Mouse (Mus musculus): ENCODE results near the gene Cabp4. TPM values are rescaled to one million over a fixed set of nuclear protein-coding genes. Genes with fewer than 3 reads are reported as not detected.

Gene Cabp4
- polyA plus RNA-seq, 1 experiment from 2014 or later, result 0.33 TPM

DNA sequence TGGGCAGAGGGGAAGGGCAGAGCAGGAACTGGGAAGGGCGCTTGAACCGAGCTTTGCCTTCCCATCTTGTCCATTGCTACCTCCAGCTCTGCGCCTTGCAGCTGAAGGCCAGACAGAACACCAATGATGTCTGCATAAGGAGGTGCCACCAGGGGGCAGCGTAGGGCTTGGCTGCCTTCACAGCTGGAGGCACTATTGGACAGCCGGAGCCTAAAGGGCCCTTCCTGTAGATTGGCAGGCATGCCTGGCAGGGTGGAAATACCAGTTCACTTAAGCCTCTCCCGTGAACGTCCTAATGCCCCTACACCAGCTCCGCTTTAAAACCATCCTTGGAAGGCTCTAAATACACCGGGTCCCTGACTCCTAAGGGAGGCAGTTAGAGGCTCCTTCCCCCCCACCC lies 44.8 kb downstream of the Cabp4 start:
- Histone ChIP-seq H3K27me3 (replicated peaks; ENCODE audit: control insufficient read depth, insufficient read depth, low read length) (no peaks in the 10 kb centered on the region), H3K4me1 (replicated peaks; ENCODE audit: control insufficient read depth, insufficient read depth, low read length) (peaks cover 3% of the 10 kb centered on the region; the same call in 1 of the 2 replicates), H3K9ac (ENCODE audit: low read depth, low read length) (no peak overlapping the region), H3K36me3 (ENCODE audit: control insufficient read depth, insufficient read depth) (peaks cover 7% of the 10 kb centered on the region; the same call in 1 of the 2 replicates), H3K4me2 (replicated peaks; ENCODE audit: low read depth) (peak overlapping the region; percentile 93), H3K9me3 (ENCODE audit: control insufficient read depth) (no peaks in the 10 kb centered on the region), H3K27ac (ENCODE audit: low read depth, low read length) (peak overlapping the region; percentile 79), H3K4me3 (ENCODE audit: low read depth, low read length) (no peak overlapping the region)
- WGBS, result 12% methylated on average over 9 of the region's 9 CpGs
- TF ChIP-seq CTCF (IDR thresholded peaks at IDR 0.05; ENCODE audit: low read depth), result peak; percentile 98
- peak; percentile 25; the same call in 1 of the 2 replicates for ATAC-seq

DNA sequence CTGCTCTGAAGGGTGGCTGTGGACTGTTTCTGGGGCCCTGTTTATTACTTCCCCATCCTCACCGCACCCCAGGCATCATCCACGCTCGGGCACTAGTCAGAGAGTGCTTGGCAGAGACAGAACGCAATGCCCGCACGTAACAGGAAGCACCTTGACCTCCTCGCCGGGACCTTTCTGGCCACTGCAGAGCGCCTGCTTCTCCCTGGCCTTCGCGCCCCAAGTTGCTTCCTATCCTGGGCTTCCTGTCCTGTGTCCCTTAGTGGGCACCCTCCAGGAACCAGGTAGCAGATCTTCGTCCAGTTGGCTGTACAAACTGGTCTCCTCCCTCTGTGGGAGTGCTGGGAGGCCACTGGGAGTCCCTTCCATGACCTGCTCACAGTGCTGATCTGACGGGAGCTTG lies 45.4 kb downstream of the Cabp4 start:
- H3K9ac ChIP-seq (ENCODE audit: low read depth, low read length), result no peak overlapping the region
- H3K9me3 ChIP-seq (ENCODE audit: control insufficient read depth), result no peaks in the 10 kb centered on the region
- H3K27ac ChIP-seq (ENCODE audit: low read depth, low read length), result peak overlapping the region; percentile 43
- WGBS, result 88% methylated on average over 13 of the region's 13 CpGs
- H3K4me3 ChIP-seq (ENCODE audit: low read depth, low read length), result no peak overlapping the region
- H3K4me2 ChIP-seq (replicated peaks; ENCODE audit: low read depth), result peak overlapping the region; percentile 93
- H3K27me3 ChIP-seq (replicated peaks; ENCODE audit: control insufficient read depth, insufficient read depth, low read length), result no peaks in the 10 kb centered on the region
- TF ChIP-seq CTCF (IDR thresholded peaks at IDR 0.05; ENCODE audit: low read depth), result no peak
- H3K36me3 ChIP-seq (ENCODE audit: control insufficient read depth, insufficient read depth), result peaks cover 7% of the 10 kb centered on the region; the same call in 1 of the 2 replicates
- peaks cover 3% of the 10 kb centered on the region; the same call in 1 of the 2 replicates for H3K4me1 ChIP-seq (replicated peaks; ENCODE audit: control insufficient read depth, insufficient read depth, low read length)
- no peak for ATAC-seq

DNA sequence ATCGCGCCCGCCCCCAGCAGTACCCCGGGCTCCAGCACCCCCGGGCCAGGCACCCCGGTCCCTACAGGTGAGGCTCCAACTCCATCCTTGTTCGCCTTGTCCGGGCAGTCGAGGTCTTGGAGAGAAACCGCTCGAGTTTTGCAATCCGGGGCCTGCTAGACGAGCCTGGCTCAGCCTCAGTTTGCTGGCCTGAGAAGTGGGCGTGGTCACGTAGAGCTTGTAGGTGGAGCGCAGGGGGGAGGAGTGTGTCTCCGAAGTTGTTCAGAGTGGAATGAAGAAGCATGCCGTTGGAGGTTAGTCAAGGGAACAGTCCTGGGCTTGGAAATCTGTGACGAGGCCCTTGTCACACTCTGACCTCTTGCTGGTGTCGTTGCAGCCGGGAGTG lies 46.4 kb downstream of the Cabp4 start:
- Histone ChIP-seq H3K9me3 (ENCODE audit: control insufficient read depth) (no peaks in the 10 kb centered on the region), H3K4me3 (ENCODE audit: low read depth, low read length) (peak overlapping the region; percentile 51)
- WGBS, result 0% methylated on average over 21 of the region's 21 CpGs

DNA sequence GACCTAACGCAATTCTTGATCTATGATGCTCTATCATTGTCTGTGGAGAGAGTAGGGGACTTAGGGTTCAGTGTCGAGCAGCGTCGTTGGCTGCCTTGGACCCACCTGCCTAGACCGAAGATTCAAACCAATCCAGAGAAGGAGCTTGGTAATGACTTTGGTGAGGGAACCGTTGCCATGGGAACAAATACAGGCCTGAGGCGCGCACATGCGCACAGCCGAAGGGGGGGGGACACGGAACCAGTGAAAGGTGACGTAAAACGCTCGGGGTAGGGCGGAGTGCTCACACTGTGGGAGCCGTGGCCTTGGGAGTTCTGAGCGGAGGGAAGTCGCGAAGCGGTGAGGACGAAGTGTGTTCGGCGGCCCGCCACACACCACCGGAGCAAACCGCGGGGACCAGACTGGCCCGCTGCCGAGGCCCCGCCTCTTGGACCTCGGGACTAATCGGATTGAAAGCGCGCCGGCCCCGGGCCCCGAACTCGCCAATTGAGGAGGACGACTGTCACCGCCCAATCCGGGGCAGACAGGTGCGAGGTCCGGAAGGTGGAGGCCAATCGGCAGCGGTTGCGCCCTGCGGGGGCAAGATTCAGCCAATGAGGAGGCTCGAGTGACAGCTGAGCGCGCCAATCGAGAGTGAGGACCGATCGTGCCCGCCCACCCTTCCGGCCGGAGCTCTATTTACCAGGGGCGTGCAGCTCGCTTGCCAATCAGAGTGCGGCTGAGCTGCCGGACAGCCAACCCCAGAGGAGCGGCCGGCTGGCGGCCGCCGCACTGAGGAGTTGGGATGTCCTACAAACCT lies 47.0 kb downstream of the Cabp4 start, which contains the start of gene Cdk2ap2:
Cdk2ap2 (plus strand) TSS at position 541 of the 799 bp plus-strand sequence.
- Histone ChIP-seq H3K9ac (ENCODE audit: low read depth, low read length) (peak within 1 kb of the TSS; percentile 55), H3K27ac (ENCODE audit: low read depth, low read length) (peak within 1 kb of the TSS; percentile 86), H3K4me3 (ENCODE audit: low read depth, low read length) (peak within 1 kb of the TSS; percentile 51), H3K36me3 (ENCODE audit: control insufficient read depth, insufficient read depth) (no peaks in the 10 kb centered on the region; the same call in 1 of the 2 replicates), H3K4me1 (replicated peaks; ENCODE audit: control insufficient read depth, insufficient read depth, low read length) (peaks cover 3% of the 10 kb centered on the region; the same call in 1 of the 2 replicates), H3K27me3 (replicated peaks; ENCODE audit: control insufficient read depth, insufficient read depth, low read length) (no peaks in the 10 kb centered on the region), H3K4me2 (replicated peaks; ENCODE audit: low read depth) (peak within 1 kb of the TSS; percentile 76), H3K9me3 (ENCODE audit: control insufficient read depth) (no peaks in the 10 kb centered on the region)
- WGBS, result under 1% methylated on average over 65 of the region's 65 CpGs
- no peak for TF ChIP-seq CTCF (IDR thresholded peaks at IDR 0.05; ENCODE audit: low read depth)
- peak; percentile 91 for ATAC-seq

More for the DNA sequence above, 46.4 kb downstream of the Cabp4 start:
- H3K9ac ChIP-seq (ENCODE audit: low read depth, low read length), result peak overlapping the region; percentile 38
- TF ChIP-seq CTCF (IDR thresholded peaks at IDR 0.05; ENCODE audit: low read depth), result no peak
- H3K27me3 ChIP-seq (replicated peaks; ENCODE audit: control insufficient read depth, insufficient read depth, low read length), result no peaks in the 10 kb centered on the region
- H3K27ac ChIP-seq (ENCODE audit: low read depth, low read length), result peak overlapping the region; percentile 85
- peaks cover 3% of the 10 kb centered on the region; the same call in 1 of the 2 replicates for H3K4me1 ChIP-seq (replicated peaks; ENCODE audit: control insufficient read depth, insufficient read depth, low read length)
- H3K36me3 ChIP-seq (ENCODE audit: control insufficient read depth, insufficient read depth), result no peaks in the 10 kb centered on the region; the same call in 1 of the 2 replicates
- H3K4me2 ChIP-seq (replicated peaks; ENCODE audit: low read depth), result peak overlapping the region; percentile 76
- ATAC-seq, result peak; percentile 59

DNA sequence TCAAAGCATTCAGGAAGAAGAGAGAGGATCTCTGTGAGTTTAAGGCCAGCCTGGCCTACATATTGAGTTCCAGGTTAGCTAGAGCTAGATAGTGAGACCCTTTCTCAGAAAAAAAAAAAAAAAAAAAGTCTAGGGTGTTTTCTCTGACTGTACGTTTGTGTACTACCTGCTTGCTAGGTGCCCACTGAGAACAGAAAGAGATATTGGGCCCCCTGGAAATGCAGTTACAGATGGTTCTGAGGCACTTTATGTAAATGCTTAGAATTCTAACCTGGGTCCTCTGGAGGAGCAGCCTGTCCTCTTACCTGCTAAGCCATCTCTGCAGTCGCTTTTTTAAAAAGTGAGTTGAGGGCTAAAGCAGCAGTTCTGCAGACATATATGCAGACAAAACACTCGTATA lies 48.0 kb downstream of the Cabp4 start:
- Histone ChIP-seq H3K27ac (ENCODE audit: low read depth, low read length) (no peak overlapping the region), H3K36me3 (ENCODE audit: control insufficient read depth, insufficient read depth) (no peaks in the 10 kb centered on the region; the same call in 1 of the 2 replicates), H3K4me1 (replicated peaks; ENCODE audit: control insufficient read depth, insufficient read depth, low read length) (peaks cover 3% of the 10 kb centered on the region; the same call in 1 of the 2 replicates), H3K27me3 (replicated peaks; ENCODE audit: control insufficient read depth, insufficient read depth, low read length) (no peaks in the 10 kb centered on the region), H3K4me2 (replicated peaks; ENCODE audit: low read depth) (no peak overlapping the region), H3K9me3 (ENCODE audit: control insufficient read depth) (no peaks in the 10 kb centered on the region), H3K4me3 (ENCODE audit: low read depth, low read length) (no peak overlapping the region), H3K9ac (ENCODE audit: low read depth, low read length) (no peak overlapping the region)
- ATAC-seq, result no peak
- no peak for TF ChIP-seq CTCF (IDR thresholded peaks at IDR 0.05; ENCODE audit: low read depth)
- WGBS, result 70% methylated on average over 3 of the region's 3 CpGs

DNA sequence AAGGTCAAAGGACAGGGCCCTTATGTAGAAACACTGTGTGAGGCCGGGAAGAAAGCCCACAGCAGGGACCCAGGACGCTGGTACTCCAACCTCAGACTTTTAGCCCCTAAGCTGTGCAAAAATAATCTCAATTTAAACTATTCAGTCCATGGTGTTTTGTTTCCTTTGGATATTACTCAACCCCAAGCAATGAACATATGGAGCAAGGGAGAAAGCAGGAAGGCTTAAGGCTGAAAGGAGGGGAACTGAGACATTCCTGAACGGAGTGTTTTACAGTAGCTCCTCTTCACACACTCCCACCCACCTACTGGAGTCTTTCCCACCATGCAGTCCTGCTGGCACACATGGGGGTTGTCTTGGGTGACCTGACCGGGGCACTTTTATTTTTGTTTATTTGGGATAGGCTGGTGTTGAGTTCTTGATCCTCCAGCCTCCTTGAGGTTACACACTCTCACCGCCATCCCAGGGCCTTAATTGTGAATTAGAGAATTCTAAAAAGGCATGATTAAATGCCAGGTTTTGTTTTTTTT lies 49.0 kb downstream of the Cabp4 start:
- Histone ChIP-seq H3K4me2 (replicated peaks; ENCODE audit: low read depth) (no peak overlapping the region), H3K27ac (ENCODE audit: low read depth, low read length) (no peak overlapping the region), H3K4me1 (replicated peaks; ENCODE audit: control insufficient read depth, insufficient read depth, low read length) (peaks cover 3% of the 10 kb centered on the region; the same call in 1 of the 2 replicates), H3K27me3 (replicated peaks; ENCODE audit: control insufficient read depth, insufficient read depth, low read length) (no peaks in the 10 kb centered on the region), H3K36me3 (ENCODE audit: control insufficient read depth, insufficient read depth) (no peaks in the 10 kb centered on the region; the same call in 1 of the 2 replicates), H3K4me3 (ENCODE audit: low read depth, low read length) (no peak overlapping the region), H3K9ac (ENCODE audit: low read depth, low read length) (no peak overlapping the region), H3K9me3 (ENCODE audit: control insufficient read depth) (no peaks in the 10 kb centered on the region)
- TF ChIP-seq CTCF (IDR thresholded peaks at IDR 0.05; ENCODE audit: low read depth), result no peak
- no peak for ATAC-seq
- 62% methylated on average over 5 of the region's 5 CpGs for WGBS
